Mouse (Mus musculus) fat pad, adult 2 months (tissue): ENCODE results near the gene Insc.

Experiments used
- DNase-seq: peaks from one replicate; pipeline ENCODE4 v3.0.0-alpha.2; 2011; ENCODE audit warnings: low read depth, low spot score; ENCODE audit errors: extremely low read depth

The Insc gene

GRCm38 (mm10) chr7:114754626-114755025 lies 11.1 kb downstream of the Insc start:
- no peak for DNase-seq

- no peak for DNase-seq
Measured at GRCm38 (mm10) chr7:114762660-114763059, 19.2 kb downstream of the Insc start.

GRCm38 (mm10) chr7:114765273-114765672 lies 21.8 kb downstream of the Insc start:
- DNase-seq, result no peak

- no peak for DNase-seq
Measured at GRCm38 (mm10) chr7:114766523-114766922, 23.0 kb downstream of the Insc start.

GRCm38 (mm10) chr7:114768516-114768915 lies 25.0 kb downstream of the Insc start:
- DNase-seq, result no peak

GRCm38 (mm10) chr7:114769041-114769440 lies 25.5 kb downstream of the Insc start:
- no peak for DNase-seq

GRCm38 (mm10) chr7:114770586-114770985 lies 27.1 kb downstream of the Insc start:
- DNase-seq, result no peak

GRCm38 (mm10) chr7:114771801-114772200 lies 28.3 kb downstream of the Insc start:
- no peak for DNase-seq

- no peak for DNase-seq
Measured at GRCm38 (mm10) chr7:114773781-114774180, 30.3 kb downstream of the Insc start.

GRCm38 (mm10) chr7:114775856-114776255 lies 32.4 kb downstream of the Insc start:
- no peak for DNase-seq

- no peak for DNase-seq
Measured at GRCm38 (mm10) chr7:114778156-114778770, 34.8 kb downstream of the Insc start.

- no peak for DNase-seq
Measured at GRCm38 (mm10) chr7:114779056-114779660, 35.7 kb downstream of the Insc start.

- DNase-seq, result no peak
Measured at GRCm38 (mm10) chr7:114783291-114783690, 39.8 kb downstream of the Insc start.

- DNase-seq, result no peak
Measured at GRCm38 (mm10) chr7:114791087-114791486, 47.6 kb downstream of the Insc start.

GRCm38 (mm10) chr7:114792026-114792425 lies 48.5 kb downstream of the Insc start:
- DNase-seq, result no peak

- no peak for DNase-seq
Measured at GRCm38 (mm10) chr7:114794400-114794799, 50.9 kb downstream of the Insc start.

GRCm38 (mm10) chr7:114802576-114802975 lies 59.1 kb downstream of the Insc start:
- DNase-seq, result no peak

GRCm38 (mm10) chr7:114805311-114805710 lies 61.8 kb downstream of the Insc start:
- no peak for DNase-seq

- no peak for DNase-seq
Measured at GRCm38 (mm10) chr7:114807343-114807742, 63.8 kb downstream of the Insc start.

- no peak for DNase-seq
Measured at GRCm38 (mm10) chr7:114808341-114808740, 64.8 kb downstream of the Insc start.

- no peak for DNase-seq
Measured at GRCm38 (mm10) chr7:114817291-114817806, 73.9 kb downstream of the Insc start.

GRCm38 (mm10) chr7:114817879-114818278 lies 74.4 kb downstream of the Insc start:
- DNase-seq, result no peak

GRCm38 (mm10) chr7:114818351-114818750 lies 74.9 kb downstream of the Insc start:
- no peak for DNase-seq
